Mouse (Mus musculus) regulatory T cell (primary cell): ENCODE measurements around the gene Nelfb.

Source experiments
- in situ Hi-C: fragments of 300-600 bp; cut with MboI, MseI; formaldehyde crosslinking; loops from one replicate; pipeline ENCODE4 v1.15.1; 2025; ENCODE audit warnings: high pct_unique_total_duplicates

The Nelfb gene

DNA sequence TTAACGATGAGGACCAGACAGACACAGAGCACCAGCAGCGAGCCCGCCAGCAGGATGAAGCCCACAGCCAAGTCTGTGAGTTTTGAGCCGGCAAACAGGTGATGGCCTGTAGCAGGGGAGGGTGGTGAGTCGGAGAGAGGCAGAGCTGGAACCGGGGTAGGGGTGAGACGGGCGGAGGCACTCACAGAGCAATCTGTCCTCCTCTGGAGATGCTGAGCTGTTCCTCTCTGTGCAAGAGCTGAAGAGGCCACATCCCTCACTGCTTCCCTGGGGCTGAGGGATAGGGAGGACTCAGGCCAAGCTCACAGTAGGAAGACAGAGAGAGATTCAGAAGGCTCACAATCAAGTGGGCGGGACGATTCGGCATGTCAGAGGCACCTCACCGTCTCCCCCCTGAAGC lies 19.7 kb upstream of the Nelfb start:
- in situ Hi-C loops, result loop anchor here (10.0 kb wide), 1 partner anchor 1674 kb away; the partner anchor contains the start of gene Surf6

DNA sequence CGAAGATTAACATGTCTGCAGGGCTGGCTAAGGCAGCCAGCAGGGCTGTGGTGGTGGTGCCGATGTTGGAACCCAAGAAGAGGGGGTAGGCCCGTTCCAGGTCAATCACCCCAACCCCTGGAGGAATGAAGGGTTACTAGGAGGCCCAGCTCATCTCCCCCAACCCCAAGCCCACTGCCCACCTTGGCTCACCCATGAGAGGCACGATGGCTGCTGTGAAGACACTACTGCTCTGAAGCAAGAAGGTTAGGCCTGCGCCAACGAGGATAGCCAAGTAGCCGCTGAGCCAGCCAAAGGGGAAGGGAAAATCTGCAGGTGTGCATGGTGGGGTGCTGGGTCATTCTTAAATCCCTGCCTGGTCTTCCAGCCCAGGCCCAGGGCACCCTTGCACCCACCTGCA lies 19.3 kb upstream of the Nelfb start:
- in situ Hi-C loops, result loop anchor here (10.0 kb wide), 1 partner anchor 1674 kb away; the partner anchor contains the start of gene Surf6

DNA sequence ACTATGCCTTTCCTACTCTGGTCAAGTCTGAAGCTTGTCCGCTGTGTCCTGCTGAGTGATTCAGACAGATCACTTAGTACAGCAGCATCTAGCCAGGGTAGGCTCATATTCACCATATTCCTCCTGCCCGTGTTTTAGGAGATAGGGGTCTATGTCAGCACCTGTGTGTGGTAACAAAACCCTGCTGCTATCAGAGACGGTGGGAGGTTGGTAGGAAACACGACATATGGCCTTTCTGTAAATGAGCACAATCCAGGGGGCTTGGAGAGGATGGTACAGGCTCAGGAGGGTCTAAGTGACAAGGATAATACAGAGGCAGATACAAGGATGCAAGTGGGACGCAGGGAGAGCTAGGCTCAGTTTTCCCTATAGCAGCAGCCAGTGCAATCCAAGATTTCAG lies 18.3 kb upstream of the Nelfb start:
- in situ Hi-C loops, result no loop called here

GRCm38 (mm10) chr2:25228995-25229530 lies 17.8 kb upstream of the Nelfb start:
- in situ Hi-C loops, result no loop called here

DNA sequence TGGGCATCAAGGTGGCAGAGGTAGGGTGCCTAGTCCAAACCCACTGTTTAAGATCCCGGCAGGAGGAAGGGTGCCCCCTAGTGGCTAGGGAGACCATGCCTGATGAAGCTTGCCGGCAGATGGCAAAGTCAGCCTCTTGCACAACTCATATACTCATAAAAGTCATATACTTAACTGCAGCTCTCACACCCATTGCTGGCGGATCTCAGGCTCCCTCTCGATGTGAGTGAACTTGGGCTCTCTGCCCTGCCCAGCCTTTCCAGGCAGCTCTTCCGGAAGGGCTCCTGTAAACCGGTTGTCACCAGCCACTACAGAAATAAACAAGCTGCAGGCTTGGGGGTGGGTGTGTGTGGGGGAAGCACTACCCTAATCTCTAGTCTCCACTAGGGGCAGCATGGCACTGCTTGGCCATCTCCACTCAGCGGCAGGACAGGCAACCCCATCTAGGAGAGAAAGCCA lies 17.2 kb upstream of the Nelfb start:
- in situ Hi-C loops, result no loop called here

- in situ Hi-C loops, result no loop called here
Measured at GRCm38 (mm10) chr2:25227406-25227805, 16.1 kb upstream of the Nelfb start.

DNA sequence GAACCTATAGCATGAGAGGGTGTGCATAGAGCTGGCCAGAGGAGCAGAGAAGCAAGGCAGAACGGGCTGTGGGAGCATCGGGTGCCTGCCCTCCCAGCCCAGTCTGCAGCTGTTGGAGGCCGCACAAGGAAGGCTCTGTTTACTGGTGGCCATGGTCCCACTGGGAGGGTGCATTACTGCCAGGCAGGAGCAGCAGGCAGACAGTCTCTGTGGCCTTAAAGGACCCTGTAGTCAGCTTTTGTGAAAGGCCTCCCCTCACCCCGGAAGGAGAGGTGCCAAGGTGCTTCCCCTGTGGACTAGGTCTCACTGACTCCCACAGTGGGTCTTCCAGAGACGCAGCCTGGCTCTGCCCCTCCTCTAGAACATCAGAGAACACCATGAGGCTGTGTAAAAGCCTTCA lies 15.6 kb upstream of the Nelfb start:
- in situ Hi-C loops, result no loop called here

DNA sequence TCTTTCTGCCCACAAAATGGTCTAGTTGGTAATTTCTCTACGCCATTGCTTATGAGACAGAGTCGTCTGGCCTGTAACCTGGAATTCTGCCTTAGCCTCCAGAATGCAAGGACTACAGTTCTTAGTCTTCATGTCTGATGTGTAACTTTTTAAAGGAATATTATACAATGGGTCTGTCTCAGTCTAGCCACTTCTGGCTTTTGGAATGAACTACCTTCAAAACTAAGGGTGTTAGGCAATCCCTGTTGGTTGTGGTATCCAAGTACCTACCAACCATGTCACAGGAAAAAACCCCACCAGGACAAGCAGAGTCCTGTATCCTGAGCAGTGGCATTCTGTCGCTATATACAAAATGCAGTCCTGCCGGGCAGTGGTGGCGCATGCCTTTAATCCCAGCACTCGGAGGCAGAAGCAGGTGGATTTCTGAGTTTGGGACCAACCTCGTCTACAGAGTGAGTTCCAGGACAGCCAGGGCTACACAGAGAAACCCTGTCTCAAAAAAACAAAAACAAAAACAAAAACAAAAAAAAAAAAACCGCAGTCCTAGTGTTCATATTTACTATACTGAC lies 14.6 kb upstream of the Nelfb start:
- in situ Hi-C loops, result no loop called here

DNA sequence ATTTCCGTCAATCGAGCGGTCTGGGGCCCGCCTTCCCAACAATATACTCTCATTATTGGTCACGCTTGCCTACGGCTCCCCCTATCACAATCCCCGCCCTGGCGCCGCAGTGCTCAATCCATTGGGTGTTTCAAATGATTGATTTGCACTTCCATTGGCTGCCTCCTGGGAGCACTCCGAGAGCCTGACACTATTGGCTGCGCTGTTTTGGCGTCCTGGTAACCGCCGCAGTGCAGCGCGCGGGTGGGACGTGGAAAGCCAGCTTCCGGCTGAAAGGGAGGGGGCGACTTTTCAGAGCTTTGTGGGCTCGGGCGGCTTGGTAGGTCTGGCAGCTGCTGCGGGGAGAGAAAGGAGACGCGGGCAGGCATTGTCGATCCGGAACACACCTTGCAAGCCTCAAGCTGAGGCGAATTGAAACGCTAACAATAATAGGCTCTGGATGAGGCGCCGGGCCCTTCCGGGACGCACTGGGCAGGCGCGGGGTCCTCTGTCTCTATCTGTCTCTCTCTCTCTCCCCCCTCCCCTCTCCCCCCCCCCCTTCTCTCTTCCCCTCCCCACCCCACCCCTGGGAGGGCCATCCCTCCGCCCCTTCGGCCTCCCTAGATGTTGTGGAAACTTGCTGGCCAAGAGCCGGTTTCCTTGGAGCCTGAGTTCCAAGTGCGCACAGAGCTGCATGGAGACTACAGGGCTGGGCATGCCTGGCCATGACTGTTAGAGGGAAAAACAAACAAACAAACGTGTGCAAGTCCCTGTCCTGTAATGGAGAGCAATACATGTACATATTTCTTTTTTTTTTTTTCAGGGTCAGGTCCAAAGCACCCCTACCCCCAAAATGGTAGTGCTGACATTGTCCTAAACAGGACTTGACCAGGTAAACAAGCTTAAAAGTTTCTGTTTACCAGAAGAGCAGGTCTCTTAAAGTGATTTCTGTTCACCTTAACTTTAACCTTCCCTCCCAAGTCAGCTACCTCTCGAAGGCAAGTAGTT lies 13.8 kb upstream of the Nelfb start:
- in situ Hi-C loops, result no loop called here

DNA sequence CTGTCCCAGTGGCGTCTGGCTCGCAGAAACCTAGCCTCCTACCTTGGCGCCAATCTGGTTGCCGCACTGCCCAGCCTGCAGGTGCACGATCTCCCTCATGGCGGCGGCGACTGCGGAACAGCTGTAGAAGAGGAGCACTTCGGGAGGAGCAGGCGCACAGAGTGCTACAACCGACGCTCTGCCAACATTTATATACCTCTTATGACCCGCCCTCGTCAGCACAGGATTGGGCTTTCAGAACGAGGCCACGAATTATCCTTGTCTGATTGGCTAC lies 13.1 kb upstream of the Nelfb start, which contains the start of gene Tubb4b:
TSS of gene Tubb4b (minus strand) at position 211 of the 274 bp plus-strand sequence.
- in situ Hi-C loops, result no loop called here

GRCm38 (mm10) chr2:25223681-25224491 lies 12.6 kb upstream of the Nelfb start:
- in situ Hi-C loops, result no loop called here

GRCm38 (mm10) chr2:25221331-25221772 lies 10.1 kb upstream of the Nelfb start:
- in situ Hi-C loops, result no loop called here

- in situ Hi-C loops, result no loop called here
Measured at GRCm38 (mm10) chr2:25218445-25218844, 7.2 kb upstream of the Nelfb start, which contains the start of gene Fam166a. Gene Fam166a (plus strand): TSS chr2:25218745.

DNA sequence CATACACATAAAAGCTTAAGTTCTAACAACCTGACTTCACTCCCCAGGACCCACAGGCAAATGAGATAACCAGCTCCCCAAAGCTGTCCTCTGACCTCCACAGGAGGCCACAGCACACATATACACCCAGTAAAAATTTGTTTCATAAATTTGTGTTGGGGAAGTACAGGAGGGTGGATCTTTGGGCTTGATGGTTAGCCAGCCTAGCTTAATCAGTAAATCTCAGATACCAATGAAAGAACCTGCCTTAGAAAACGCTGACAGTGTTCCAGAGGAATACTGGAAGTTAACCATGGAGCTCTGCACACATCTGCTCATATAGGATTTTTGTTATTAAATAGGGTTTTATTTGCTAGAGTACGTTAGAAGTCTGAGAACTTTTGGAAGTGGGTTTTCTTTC lies 6.4 kb upstream of the Nelfb start:
- in situ Hi-C loops, result no loop called here

DNA sequence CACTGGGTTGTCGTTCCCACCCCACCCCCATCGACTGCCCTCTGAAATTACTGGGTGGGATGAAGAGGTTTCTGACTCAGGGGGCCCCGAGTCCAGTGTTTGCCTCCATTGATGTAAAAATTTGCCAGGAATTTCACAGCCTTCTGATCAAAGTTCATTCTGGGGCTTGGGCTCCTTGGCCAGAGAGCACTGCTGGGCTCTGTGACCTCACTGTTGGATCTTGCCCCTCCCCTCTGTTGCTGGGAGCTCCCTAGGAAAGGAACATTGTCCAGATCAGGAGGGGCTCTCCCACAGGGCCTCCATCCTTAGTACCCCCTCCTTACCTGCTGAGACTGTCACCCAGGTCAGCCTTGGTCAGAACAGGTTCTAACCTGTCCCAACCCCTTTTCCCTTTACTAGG lies 3.2 kb upstream of the Nelfb start, which contains the start of gene Stpg3:
TSS of gene Stpg3 (minus strand) at position 194 of the 400 bp plus-strand sequence.
- in situ Hi-C loops, result no loop called here

- in situ Hi-C loops, result no loop called here
Measured at GRCm38 (mm10) chr2:25213266-25213865, 2.1 kb upstream of the Nelfb start.

- in situ Hi-C loops, result no loop called here
Measured at GRCm38 (mm10) chr2:25210686-25211085, 603 bp downstream of the Nelfb start.

- in situ Hi-C loops, result no loop called here
Measured at GRCm38 (mm10) chr2:25207593-25207992, 3.7 kb downstream of the Nelfb start.

- in situ Hi-C loops, result no loop called here
Measured at GRCm38 (mm10) chr2:25203631-25204214, 7.6 kb downstream of the Nelfb start.

- in situ Hi-C loops, result no loop called here
Measured at GRCm38 (mm10) chr2:25200631-25201030, 10.7 kb downstream of the Nelfb start.

- in situ Hi-C loops, result no loop called here
Measured at GRCm38 (mm10) chr2:25197946-25198345, 13.3 kb downstream of the Nelfb start.
